Mouse (Mus musculus): Measurements from ENCODE around the gene Ccdc186. TPM values are rescaled to one million over a fixed set of nuclear protein-coding genes. Genes with fewer than 3 reads are reported as not detected.

Gene Ccdc186
- total and polyA plus RNA-seq, 3 experiments: 2.2 to 7.5 (median 3.4) TPM

DNA sequence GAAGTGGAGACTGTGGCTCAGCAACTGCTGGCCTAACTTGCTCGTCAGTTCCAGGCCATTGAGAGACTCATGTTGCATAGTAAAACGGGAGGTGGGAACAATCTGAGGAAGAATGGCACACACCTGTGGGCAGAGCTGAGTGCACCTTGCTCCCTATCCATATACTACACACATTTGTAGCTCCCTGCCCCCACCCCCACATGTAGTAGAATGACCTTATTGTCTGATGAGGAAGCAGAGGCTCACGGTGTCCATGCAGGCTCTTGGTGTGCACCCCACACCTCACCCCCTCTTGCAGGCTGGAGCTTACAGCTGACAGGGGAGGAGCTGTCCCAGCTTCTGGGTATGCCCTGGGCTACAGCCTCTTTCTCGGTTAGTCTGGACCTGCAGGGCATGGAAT is 45.7 kb upstream of the Ccdc186 start:
- in situ Hi-C loops (cut with MboI; ENCODE audit: low pct_ligation_motif_present, low pct_unique_long_range_greater_than_20kb, low sequenced_read_pairs) (no loop called here), dilution Hi-C loops (cut with MboI; ENCODE audit: extremely low pct_ligation_motif_present, extremely low pct_unique_long_range_greater_than_20kb, low sequenced_read_pairs) (no loop called here)
- Histone ChIP-seq H3K4me3 (replicated peaks in 1 of 3; ENCODE audit: low read depth in 2 of 3, low read length in 2 of 3, poor library complexity in 1 of 3) (no peak overlapping the region), H3K4me2 (ENCODE audit: insufficient read depth, low read depth, poor library complexity, severe bottlenecking) (no peak overlapping the region), H3K27me3 (replicated peaks) (peaks cover 5% of the 10 kb centered on the region), H3K9me3 (replicated peaks; ENCODE audit: low read length) (no peaks in the 10 kb centered on the region), H3K79me2 (replicated peaks; ENCODE audit: control insufficient read depth, extremely low read depth, insufficient read depth, poor library complexity, severe bottlenecking) (no peaks in the 10 kb centered on the region), H3K36me3 (replicated peaks in 1 of 2; ENCODE audit: control insufficient read depth in 1 of 2, insufficient read depth in 1 of 2, low read length in 1 of 2) (no peaks in the 10 kb centered on the region), H3K27ac (ENCODE audit: insufficient read depth, low read depth) (no peak overlapping the region), H3K9ac (ENCODE audit: insufficient read depth, low read depth) (no peak overlapping the region), H3K4me1 (ENCODE audit: control insufficient read depth in 1 of 2, insufficient read depth in 2 of 2) (no peaks in the 10 kb centered on the region; a peak in 1 of 4 replicates)
- TF ChIP-seq IRF4 (IDR thresholded peaks at IDR 0.05; ENCODE audit: low read depth, low read length) (no peak), MAX (IDR thresholded peaks at IDR 0.05; ENCODE audit: low read length) (no peak), ELF1 (IDR thresholded peaks at IDR 0.05; ENCODE audit: low read depth, low read length) (no peak), NRF1 (IDR thresholded peaks at IDR 0.05; ENCODE audit: low read depth, low read length) (no peak), ZKSCAN1 (IDR thresholded peaks at IDR 0.05; ENCODE audit: borderline replicate concordance, low read depth, low read length) (no peak), JUND (conservative IDR thresholded peaks at IDR 0.05; ENCODE audit: low read depth, low read length) (no peak), CHD2 (IDR thresholded peaks at IDR 0.05; ENCODE audit: low read length) (no peak), RCOR1 (conservative IDR thresholded peaks at IDR 0.05; ENCODE audit: low read depth, low read length) (no peak)
- no peak for DNase-seq (ENCODE audit: extremely low read depth)

DNA sequence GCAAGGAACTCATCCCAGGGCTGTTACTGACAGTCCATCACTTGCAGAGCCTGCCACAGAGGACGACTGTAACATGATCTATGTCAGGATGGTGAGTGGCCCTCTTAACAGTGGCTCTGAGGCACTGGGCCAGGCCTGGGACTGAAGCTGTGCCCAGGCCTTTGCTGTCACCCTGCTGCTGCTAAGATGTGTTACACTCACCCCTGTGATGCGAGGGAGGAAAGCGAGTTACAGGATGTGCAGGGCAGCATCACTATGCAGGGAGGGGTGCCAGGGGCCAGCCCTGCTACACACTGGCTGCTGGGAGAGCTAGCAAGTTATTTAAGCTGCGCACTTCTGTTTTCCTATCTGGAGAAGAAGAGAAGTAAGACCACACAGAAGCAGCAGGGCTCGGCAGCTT is 34.5 kb upstream of the Ccdc186 start:
- Histone ChIP-seq H3K4me2 (ENCODE audit: insufficient read depth, low read depth, poor library complexity, severe bottlenecking) (no peak overlapping the region), H3K36me3 (replicated peaks in 1 of 2; ENCODE audit: control insufficient read depth in 1 of 2, insufficient read depth in 1 of 2, low read length in 1 of 2) (no peaks in the 10 kb centered on the region), H3K27me3 (replicated peaks) (no peaks in the 10 kb centered on the region), H3K27ac (ENCODE audit: insufficient read depth, low read depth) (no peak overlapping the region), H3K4me1 (ENCODE audit: control insufficient read depth in 1 of 2, insufficient read depth in 2 of 2) (peaks cover 3 to 7% of the 10 kb centered on the region in 2 experiments; a peak in 2 of 4 replicates), H3K79me2 (replicated peaks; ENCODE audit: control insufficient read depth, extremely low read depth, insufficient read depth, poor library complexity, severe bottlenecking) (no peaks in the 10 kb centered on the region), H3K9me3 (replicated peaks; ENCODE audit: low read length) (no peaks in the 10 kb centered on the region), H3K4me3 (replicated peaks in 1 of 3; ENCODE audit: low read depth in 2 of 3, low read length in 2 of 3, poor library complexity in 1 of 3) (no peak overlapping the region), H3K9ac (ENCODE audit: insufficient read depth, low read depth) (no peak overlapping the region)
- DNase-seq (ENCODE audit: extremely low read depth): no peak
- in situ Hi-C loops (cut with MboI; ENCODE audit: low pct_ligation_motif_present, low pct_unique_long_range_greater_than_20kb, low sequenced_read_pairs) (no loop called here), dilution Hi-C loops (cut with MboI; ENCODE audit: extremely low pct_ligation_motif_present, extremely low pct_unique_long_range_greater_than_20kb, low sequenced_read_pairs) (no loop called here)
- TF ChIP-seq KAT2A (IDR thresholded peaks at IDR 0.05; ENCODE audit: insufficient replicate concordance, low read length) (no peak), MYC (IDR thresholded peaks at IDR 0.05; ENCODE audit: low read depth, low read length) (no peak), IRF4 (IDR thresholded peaks at IDR 0.05; ENCODE audit: low read depth, low read length) (no peak), RAD21 (IDR thresholded peaks at IDR 0.05; ENCODE audit: low read depth, low read length) (no peak), USF1 (IDR thresholded peaks at IDR 0.05; ENCODE audit: low read depth, low read length) (no peak), POLR2AphosphoS2 (IDR thresholded peaks at IDR 0.05; ENCODE audit: low read depth, low read length) (no peak)

- Histone ChIP-seq H3K9ac (ENCODE audit: insufficient read depth, low read depth) (no peak overlapping the region), H3K36me3 (replicated peaks in 1 of 2; ENCODE audit: control insufficient read depth in 1 of 2, insufficient read depth in 1 of 2, low read length in 1 of 2) (no peaks in the 10 kb centered on the region), H3K4me3 (replicated peaks in 1 of 3; ENCODE audit: low read depth in 2 of 3, low read length in 2 of 3, poor library complexity in 1 of 3) (no peak overlapping the region), H3K27ac (ENCODE audit: insufficient read depth, low read depth) (no peak overlapping the region), H3K9me3 (replicated peaks; ENCODE audit: low read length) (no peaks in the 10 kb centered on the region), H3K4me1 (ENCODE audit: control insufficient read depth in 1 of 2, insufficient read depth in 2 of 2) (no peaks in the 10 kb centered on the region), H3K27me3 (replicated peaks) (no peaks in the 10 kb centered on the region), H3K4me2 (ENCODE audit: insufficient read depth, low read depth, poor library complexity, severe bottlenecking) (no peak overlapping the region), H3K79me2 (replicated peaks; ENCODE audit: control insufficient read depth, extremely low read depth, insufficient read depth, poor library complexity, severe bottlenecking) (no peaks in the 10 kb centered on the region)
- dilution Hi-C loops (cut with MboI; ENCODE audit: extremely low pct_ligation_motif_present, extremely low pct_unique_long_range_greater_than_20kb, low sequenced_read_pairs): no loop called here
- TF ChIP-seq MAFK (IDR thresholded peaks at IDR 0.05; ENCODE audit: insufficient replicate concordance, low read length) (peak; percentile 90), ZKSCAN1 (IDR thresholded peaks at IDR 0.05; ENCODE audit: borderline replicate concordance, low read depth, low read length) (no peak), IRF4 (IDR thresholded peaks at IDR 0.05; ENCODE audit: low read depth, low read length) (no peak), JUN (IDR thresholded peaks at IDR 0.05; ENCODE audit: insufficient read depth, low read depth, low read length) (no peak)
- DNase-seq (ENCODE audit: extremely low read depth): no peak
- in situ Hi-C loops (cut with MboI; ENCODE audit: low pct_ligation_motif_present, low pct_unique_long_range_greater_than_20kb, low sequenced_read_pairs): no loop called here
These were observed 30.6 kb upstream of the Ccdc186 start for GRCm38 (mm10) chr19:56852590-56852989.

Data from CH12.LX (cell line).